Mouse (Mus musculus) forebrain, embryonic 16.5 days (tissue): ENCODE data around the gene Tmem45a. TPM values are rescaled to one million over a fixed set of nuclear protein-coding genes. Genes with fewer than 3 reads are reported as not detected.

ENCODE experiments used
- polyA plus RNA-seq: library from polyadenylated mRNA; unstranded; fragments of >200 nt; fragmentation: Nextera tagmentation; extraction: Ambion mirVana; gene quantifications from 2 replicates; pipeline ENCODE4 v1.2.1, GENCODE M21; 2015

Gene Tmem45a
- polyA plus RNA-seq, 1 experiment from 2014 or later: 3.7 TPM

Other genes starting within 250 kb of the Tmem45a start
- 150 and 156 TPM in 2 replicates for gene Tfg, start 168.7 kb downstream of the Tmem45a start, polyA plus RNA-seq
- not detected in 2 replicates for gene Adgrg7, start 90.3 kb downstream of the Tmem45a start, polyA plus RNA-seq
- 0.79 TPM in 1 of 2 replicates, not detected in the other for gene Lnp1, start 41.9 kb upstream of the Tmem45a start, polyA plus RNA-seq
- gene Tmem45a2, start 185.2 kb upstream of the Tmem45a start, polyA plus RNA-seq: not detected in 2 replicates
- 56.8 and 58.3 TPM in 2 replicates for gene Tomm70a, start 235.5 kb upstream of the Tmem45a start, polyA plus RNA-seq